Mouse (Mus musculus): ENCODE data around the gene Zfhx3.

Zfhx3 gene

GRCm38 (mm10) chr8:108355119-108355777 lies 412.8 kb downstream of the Zfhx3 start:
- DNase-seq (ENCODE audit: low read depth, low spot score) = no peak

DNA sequence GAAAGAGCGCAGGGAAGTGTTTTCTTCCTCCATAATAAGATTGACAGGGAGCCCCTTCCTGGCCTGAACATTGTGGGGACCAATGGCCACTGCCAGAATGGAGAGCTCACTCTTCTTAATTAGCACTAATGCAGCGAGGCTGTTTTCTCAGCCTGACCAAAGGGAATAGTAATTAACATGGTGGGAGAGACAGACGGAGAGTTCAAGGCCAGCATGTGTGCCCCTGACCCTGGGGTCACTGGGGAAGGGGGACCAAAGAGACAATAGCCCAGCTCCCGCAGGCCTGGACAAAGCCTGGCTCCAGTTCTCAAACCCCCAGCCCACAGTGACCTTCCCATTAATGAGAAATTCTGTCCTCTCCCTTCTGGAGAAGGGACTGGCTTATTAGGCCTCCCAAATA lies 419.0 kb downstream of the Zfhx3 start:
- DNase-seq (ENCODE audit: low read depth, low spot score) = no peak

DNA sequence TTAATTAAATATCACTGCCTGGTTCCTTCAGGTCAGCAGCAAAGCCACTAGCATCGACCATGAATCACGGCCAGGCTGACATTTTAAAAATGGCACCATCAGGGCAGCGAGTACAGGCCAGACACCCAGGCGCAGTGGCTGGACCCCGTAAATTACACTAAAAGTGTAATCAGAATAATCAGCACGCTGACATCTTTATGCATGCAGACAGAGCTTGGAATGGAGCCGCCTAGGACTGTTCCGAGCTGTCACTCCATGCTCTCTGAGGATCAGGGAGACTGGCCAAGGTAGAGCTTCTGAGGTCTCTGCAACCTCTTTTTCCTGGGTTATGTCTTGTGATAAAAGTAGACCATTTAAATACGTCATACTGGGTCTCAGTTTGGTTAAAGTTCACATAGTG lies 420.0 kb downstream of the Zfhx3 start:
- DNase-seq (ENCODE audit: low read depth, low spot score) = no peak

DNA sequence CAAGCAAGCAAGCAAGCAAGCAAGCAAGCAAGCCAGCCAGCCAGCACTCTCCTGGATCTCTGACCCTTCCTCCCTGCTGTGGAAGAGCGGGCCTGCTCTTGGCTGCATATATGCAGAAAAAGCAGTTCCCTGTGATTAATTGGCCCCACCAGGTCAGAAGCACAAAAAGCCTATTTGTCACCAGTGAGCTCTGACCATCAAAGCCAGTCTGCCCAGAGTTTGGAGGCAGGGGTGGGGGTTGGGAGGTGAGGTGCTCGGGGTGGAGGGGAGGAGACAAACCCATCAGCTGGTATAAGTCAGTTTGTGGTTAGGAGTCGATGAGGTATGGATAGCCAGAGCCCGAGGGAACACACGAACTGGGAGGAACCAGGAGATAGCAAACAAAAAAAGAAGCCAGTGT lies 421.0 kb downstream of the Zfhx3 start:
- DNase-seq (ENCODE audit: low read depth, low spot score) = no peak

DNA sequence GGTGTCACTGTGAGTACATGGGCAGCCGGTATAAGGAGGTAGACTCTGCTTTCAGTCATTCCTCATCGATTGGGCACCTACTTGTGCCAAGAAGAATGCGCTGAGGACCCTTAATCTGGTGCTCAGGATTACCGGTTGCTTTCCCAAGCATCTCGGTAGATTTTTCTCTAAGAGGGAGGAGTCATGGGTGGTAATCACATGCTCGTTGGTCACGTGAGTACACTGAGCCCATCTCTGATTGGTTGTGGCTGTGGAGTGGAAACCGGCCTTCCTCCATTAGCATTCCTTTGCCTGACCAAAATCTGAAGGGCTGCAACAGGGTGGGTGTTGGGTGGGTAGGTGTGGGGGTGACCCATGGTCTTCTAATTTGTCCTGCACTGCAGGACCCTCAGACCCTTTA lies 421.4 kb downstream of the Zfhx3 start:
- DNase-seq (ENCODE audit: low read depth, low spot score) = no peak

DNA sequence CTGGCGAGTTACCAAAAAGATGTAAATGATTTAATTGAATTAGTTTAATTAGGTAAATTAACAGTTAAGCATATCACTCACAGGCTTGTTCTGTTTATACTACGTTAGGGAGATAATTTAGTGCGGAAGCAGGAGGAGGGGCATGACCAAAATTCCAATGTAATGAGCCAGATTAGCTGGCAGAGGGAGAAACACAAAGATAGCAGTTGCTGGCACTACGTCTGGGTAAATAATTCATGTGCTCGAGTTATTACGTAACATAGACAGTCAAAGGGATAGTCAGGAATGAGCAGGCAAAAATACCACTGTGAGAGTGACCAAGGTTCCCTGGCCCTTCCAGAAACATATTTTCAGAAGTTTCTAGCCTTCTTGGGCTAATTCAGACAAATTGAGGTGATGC lies 426.6 kb downstream of the Zfhx3 start:
- DNase-seq (ENCODE audit: low read depth, low spot score) = no peak

DNA sequence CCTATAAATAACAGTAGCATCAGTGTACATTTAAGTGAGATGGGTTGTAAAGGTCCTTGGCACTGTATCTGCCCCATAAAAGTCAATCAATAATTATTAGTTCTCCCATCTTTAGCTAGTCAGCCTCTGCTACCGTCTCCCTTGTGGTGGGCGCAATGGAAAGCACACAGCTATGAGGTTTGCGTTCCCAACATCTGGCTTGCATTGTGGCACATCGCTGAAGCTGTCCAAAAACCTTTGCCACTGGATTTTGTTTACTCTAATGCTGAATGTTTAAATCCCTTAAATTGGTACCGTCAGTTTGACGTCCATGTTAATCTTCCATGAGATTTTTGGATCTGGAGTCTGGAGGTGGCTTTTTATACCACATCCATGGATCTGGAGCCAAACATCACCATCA lies 428.3 kb downstream of the Zfhx3 start:
- DNase-seq (ENCODE audit: low read depth, low spot score) = no peak

GRCm38 (mm10) chr8:108373046-108373445 lies 430.6 kb downstream of the Zfhx3 start:
- no peak for DNase-seq (ENCODE audit: low read depth, low spot score)

GRCm38 (mm10) chr8:108378036-108378435 lies 435.6 kb downstream of the Zfhx3 start:
- DNase-seq (ENCODE audit: low read depth, low spot score) = no peak

GRCm38 (mm10) chr8:108383121-108383520 lies 440.7 kb downstream of the Zfhx3 start:
- no peak for DNase-seq (ENCODE audit: low read depth, low spot score)

DNA sequence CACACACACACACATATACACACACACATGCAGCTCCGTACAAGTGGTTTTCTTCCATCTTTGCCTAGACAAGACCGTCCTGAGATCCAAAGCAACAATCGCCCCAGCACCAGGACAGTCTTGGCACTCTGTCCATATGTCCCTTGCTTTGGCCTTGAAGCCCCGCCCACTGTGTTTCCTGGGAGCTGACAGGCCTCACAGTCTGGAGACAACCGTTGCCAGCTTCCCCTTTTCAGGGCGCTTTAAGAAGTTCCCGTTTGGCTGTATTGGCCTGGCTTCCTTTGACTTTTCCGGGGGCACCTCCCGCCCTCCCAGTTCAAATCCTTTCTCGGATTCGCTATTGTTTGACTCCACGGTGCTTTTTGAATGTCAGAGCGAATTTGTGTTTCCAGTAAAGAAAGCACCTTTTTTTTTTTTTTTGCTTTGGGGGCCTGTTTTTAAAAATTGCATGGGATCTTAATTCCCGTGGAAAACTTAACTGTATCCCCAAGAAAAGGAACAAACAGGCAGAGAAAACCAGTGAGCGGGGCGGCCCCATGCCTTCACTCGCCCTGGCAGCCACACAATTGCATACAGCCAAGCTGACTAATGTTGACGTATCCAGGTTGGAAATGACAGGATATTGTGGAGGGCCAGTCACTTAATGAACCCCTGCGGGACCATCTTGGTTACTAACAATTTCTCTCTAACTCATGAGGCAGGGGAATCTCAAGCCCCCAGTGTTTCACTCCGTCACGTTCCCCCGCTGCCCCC lies 444.9 kb downstream of the Zfhx3 start:
- no peak for DNase-seq (ENCODE audit: low read depth, low spot score)

DNA sequence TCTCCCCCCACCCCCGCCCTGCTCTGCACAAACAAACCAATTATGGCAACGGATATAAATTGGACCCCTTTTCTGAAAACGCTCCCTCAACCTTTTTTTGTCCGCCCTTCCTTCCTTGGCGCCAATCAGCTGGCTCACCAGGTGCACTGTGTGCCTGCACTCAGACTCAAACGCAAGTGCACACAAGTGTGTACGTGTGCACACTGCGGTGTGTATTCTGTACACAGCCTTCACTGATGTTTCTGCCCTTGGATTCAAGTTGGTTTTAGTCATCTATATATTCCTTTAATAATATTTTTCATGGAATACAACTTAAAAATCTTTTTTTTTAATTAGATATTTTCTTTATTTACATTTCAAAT lies 445.4 kb downstream of the Zfhx3 start:
- no peak for DNase-seq (ENCODE audit: low read depth, low spot score)

- DNase-seq (ENCODE audit: low read depth, low spot score) = no peak
These were observed 450.5 kb downstream of the Zfhx3 start for GRCm38 (mm10) chr8:108392909-108393308.

DNA sequence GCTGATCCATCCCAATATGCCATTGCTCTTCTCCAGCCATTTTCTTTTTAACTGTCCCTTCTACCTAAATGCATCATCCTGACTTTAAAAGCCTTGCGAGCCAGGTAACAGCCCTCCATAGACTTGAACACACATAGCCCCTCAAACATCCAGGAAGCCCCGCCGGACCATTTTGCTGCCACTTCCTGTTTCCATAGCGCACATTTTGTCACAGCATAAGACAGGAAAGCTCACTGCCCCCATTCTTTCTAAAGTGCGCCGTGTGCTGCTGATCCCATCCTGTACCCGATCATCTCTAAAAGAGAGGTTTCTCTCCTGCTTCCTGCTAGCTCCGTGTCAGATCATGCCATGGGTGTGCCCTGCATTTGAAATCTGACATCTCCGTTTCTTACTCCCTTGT lies 459.7 kb downstream of the Zfhx3 start:
- no peak for DNase-seq (ENCODE audit: low read depth, low spot score)

DNA sequence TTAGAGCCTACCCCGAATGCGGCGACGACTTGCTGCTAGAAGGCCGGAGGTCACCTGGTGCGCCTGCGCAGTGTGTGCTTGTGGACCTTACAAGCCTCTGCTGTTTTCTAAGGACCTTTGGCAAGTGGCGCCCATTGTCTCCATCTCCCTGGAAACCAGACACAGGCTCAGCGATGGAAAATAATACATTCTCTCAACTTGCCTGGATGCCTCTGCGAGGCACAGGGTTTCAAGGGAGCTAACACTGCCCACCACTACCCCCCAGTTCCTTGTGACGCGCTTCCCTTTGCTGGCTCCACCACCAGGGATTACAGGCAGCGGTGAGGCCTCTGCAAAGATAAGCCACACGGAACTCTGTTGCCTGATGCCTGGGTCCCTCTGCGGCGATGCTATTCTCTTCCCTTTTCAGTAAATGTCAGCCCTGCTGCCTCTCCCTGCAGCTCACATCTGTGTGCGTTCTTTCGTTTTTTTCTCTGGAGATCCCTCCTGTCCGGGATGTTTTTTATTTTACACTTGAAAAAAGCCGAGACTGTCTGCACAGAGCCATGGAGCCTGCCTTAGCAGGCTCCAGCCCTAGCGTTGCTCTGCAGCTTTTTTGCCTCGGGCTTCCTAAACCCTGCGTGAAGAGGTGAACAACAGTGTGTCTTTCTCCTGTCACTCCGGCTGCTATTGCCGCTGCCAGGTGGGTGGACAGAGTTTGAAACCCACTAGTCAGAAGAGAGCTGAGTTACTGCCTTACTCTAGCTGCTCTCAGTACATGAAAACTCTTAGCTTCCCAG lies 464.5 kb downstream of the Zfhx3 start:
- no peak for DNase-seq (ENCODE audit: low read depth, low spot score)

DNA sequence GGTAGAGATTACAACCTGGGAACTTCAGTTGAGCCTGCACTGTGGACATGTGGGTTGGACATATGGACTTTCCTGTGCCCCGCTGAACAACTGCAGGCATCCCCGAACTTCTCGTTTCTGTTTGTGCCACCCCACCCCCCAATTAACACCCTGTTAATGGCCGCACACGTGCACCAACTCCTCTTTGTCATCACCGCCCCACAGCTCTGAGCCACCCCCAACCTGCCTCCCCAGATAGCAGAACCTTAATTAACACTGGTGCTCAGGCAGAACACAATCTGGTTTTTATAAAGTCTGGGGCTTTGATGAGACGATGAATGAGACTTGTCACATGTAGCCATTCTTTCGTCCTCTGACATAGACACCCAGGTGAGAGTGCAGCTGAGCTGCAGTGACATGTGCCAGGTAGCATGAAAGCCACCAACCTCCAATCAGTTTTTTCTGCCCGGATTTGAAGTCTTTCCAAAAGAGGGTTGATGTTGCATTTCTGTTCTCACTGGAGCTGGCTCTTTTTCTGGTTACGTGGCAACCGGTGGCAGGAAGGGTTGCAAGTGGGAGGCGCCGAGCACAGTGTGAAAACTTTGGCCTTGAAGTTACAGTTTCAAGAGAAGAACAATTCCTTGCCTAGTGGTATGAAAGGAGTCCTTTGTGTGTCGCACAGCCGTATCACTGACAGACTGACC lies 476.9 kb downstream of the Zfhx3 start:
- no peak for DNase-seq (ENCODE audit: low read depth, low spot score)

DNA sequence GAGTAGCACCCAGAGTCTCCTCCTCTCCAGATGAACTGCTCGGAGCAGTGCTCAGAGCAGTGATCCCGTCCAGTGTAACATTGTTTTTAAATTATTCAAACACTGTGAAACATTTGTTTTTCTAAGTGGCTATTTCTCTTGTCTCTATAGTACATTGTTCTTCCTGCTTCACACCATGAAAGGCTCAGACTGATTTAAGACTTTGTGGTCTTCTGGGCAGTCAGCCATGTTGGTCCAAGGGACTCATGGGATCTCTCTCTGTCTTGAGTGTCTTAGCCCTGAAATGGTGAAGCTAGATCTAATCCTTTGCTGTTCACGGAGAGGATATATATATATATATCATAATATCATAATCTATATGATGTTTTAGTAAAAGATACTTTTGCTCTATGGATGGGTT lies 480.1 kb downstream of the Zfhx3 start:
- no peak for DNase-seq (ENCODE audit: low read depth, low spot score)

DNA sequence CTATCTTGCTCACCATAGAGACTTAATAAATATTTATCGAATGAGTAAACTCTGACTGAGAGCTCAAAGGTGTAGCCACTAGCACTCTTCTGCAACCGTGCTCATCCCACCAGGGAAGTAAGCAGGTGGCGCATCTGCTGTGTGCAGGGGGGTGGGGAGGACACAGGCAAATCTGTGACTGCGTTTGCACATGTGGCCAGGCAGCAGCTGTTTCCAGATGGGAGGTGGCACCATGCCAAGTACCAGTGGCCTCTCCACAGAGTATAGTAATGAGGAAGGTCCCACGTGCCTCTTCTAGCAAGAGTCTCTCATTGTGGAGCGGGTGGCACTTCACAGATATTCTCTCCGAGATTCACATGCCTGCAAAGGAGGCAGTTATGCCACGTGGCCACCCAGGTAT lies 481.9 kb downstream of the Zfhx3 start:
- DNase-seq (ENCODE audit: low read depth, low spot score) = no peak

DNA sequence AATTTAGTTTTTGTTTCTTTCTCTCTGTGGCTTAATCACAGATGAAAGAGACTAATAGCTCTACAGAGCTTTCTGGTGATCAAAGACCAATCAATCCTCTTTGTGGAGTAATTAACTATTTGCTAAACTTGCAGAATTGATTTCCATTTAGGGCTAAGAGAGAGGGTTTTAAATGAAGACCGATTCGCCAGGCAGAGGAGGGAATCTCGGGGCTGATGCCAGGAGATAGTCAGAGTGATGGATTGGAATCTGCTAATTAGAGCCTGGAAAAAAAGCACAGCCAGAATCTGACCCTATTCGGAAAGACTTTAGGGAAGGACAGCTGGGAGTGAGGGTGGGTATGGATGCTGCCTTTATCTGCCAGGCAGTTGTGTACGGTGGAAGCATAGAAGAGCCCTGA lies 490.9 kb downstream of the Zfhx3 start:
- DNase-seq (ENCODE audit: low read depth, low spot score) = no peak

DNA sequence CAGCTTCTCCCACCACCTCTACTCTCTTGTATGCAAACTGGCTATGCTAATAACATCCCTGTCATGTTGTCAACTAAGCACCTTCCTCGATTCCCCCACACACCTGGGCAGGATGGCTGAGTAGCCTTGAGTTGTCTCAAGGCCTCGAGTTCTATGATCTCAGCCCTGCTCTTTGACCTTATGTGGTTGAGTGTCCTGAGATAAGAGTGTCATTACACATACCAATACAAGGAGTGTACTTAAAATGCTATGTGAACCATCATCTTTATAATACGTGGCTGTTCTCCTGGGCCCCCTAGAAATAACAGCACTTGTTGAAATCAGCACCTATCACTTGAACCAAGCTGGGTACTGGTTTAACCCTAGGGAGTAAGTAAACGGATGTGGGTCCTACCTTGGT lies 492.1 kb downstream of the Zfhx3 start:
- no peak for DNase-seq (ENCODE audit: low read depth, low spot score)

DNA sequence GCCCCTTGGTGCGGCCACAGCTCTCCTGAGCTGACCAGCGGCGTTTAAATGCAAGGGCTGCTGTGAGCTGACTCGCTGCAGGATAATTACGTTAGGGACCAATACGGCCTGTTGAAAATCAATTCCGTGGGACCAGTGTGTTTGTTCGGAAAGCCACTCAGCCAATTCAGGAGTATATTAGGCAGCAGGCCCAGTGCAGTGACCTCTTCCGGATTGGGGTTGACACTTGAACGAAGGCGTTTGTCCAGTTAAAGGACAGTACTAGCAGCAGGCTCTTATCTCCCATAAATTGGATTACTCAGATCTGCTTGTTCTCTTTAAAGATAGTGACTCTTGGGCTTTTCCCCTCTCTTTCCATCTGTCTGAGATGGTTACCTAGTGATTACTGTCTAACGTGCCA lies 493.9 kb downstream of the Zfhx3 start:
- DNase-seq (ENCODE audit: low read depth, low spot score) = no peak

DNA sequence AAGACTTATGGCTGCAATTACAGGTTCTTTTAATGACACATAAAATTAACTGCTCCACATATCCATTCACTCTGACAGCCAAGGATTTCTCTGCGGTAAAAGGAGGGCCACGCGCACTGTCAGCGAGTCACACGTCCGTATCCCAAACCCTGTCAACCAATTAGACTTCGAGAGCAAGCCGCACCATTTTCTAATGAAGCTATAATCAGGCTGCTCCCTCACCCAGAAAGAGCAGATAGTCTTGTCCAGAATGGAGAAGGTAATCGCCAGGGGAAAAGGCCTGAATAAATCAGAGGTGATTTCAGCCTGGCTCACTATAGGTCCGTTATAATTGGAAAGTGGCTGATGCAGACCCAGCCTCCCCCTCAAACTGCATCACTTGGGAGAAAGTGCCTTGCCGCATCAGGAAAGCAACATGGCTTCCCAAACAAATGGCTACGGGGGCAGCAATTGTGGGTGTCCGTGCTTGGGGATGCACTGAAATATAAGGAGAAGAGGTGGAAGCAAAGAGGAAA lies 494.9 kb downstream of the Zfhx3 start:
- no peak for DNase-seq (ENCODE audit: low read depth, low spot score)

Measured in WW6 (cell line).